Comparison of ENCODE assay signal across 26 mouse cellular contexts in the genomic region with DNA sequence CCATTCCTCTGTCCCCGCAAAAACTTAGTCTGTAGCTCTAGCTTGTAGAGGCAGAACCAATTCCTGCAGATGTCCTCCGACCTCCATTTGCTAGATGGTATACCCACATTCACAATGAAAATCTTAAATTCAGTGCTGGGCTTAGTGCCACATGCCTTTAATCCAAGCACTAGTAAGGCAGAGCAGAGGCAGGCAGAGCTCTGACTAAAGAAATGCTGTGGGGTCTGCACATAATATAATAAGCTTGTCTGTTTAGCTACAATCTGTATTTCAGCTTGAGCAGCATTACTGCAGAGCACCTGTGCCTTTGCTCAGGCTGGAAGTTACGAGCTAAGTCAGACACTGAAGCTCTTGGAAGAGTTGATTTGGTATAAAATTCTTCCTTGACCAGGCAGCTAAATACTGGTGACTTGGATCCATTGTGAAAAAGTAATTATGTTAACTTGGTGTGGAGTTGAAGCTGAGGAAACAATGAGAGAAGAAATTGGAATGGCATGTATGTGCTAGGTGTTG. TPM values are rescaled to one million over a fixed set of nuclear protein-coding genes. Genes with fewer than 3 reads are reported as not detected.
DNase-seq lines count a peak whose midpoint lies in the region; ATAC-seq and TF ChIP-seq lines count a peak whose summit lies in the region.
"Had no signal": no experiment of that assay in that cellular context is flagged by ENCODE, and none has a peak within 500 bp of the region (broad histone marks: within the 10 kb centered on the region; RNA-seq: fewer than 3 reads in every experiment).

No protein-coding gene starts in this region.

- WGBS in forebrain, embryonic 13.5 days, result 76% methylated on average over 3 of the region's 3 CpGs
- 81% methylated on average over 3 of the region's 3 CpGs for WGBS in forebrain, embryonic 15.5 days
- WGBS in lung, embryonic 14.5 days, result 68% methylated on average over 3 of the region's 3 CpGs
- 72% methylated on average over 3 of the region's 3 CpGs for WGBS in forebrain, embryonic 16.5 days
- 96% methylated on average over 3 of the region's 3 CpGs for WGBS in thymus, adult 2 months

- H3K4me2 ChIP-seq in forebrain, embryonic 13.5 days, result no peak overlapping the region
- no peak overlapping the region for H3K4me2 ChIP-seq in forebrain, embryonic 15.5 days (replicated peaks)
- H3K4me2 ChIP-seq in lung, embryonic 14.5 days, result no peak overlapping the region
- H3K4me2 ChIP-seq in forebrain, embryonic 16.5 days (ENCODE audit: low read length), result no peak overlapping the region
- H3K4me2 ChIP-seq: midbrain, embryonic 11.5 days had no signal

- no peak overlapping the region for H3K4me3 ChIP-seq in forebrain, embryonic 13.5 days
- H3K4me3 ChIP-seq in forebrain, embryonic 15.5 days, result no peak overlapping the region
- no peak overlapping the region for H3K4me3 ChIP-seq in lung, embryonic 14.5 days (ENCODE audit: low read depth, low read length)
- no peak overlapping the region for H3K4me3 ChIP-seq in forebrain, embryonic 16.5 days (replicated peaks; ENCODE audit: low read length)
- no peak overlapping the region for H3K4me3 ChIP-seq in thymus, adult 2 months (ENCODE audit: control insufficient read depth, insufficient read depth, low read length)
- no peak overlapping the region for H3K4me3 ChIP-seq in gastrocnemius, adult 2 months

- TF ChIP-seq CTCF in lung, embryonic 14.5 days (IDR thresholded peaks at IDR 0.05; ENCODE audit: low read depth), result no peak
- no peak for TF ChIP-seq CTCF in thymus, adult 2 months (IDR thresholded peaks at IDR 0.05; ENCODE audit: borderline replicate concordance, control insufficient read depth, extremely low read depth, insufficient read depth, low read length, poor library complexity)
- no peak for TF ChIP-seq CTCF in gastrocnemius, adult 2 months (IDR thresholded peaks at IDR 0.05)

- no peaks in the 10 kb centered on the region for H3K9me3 ChIP-seq in forebrain, embryonic 13.5 days (replicated peaks)
- H3K9me3 ChIP-seq in forebrain, embryonic 15.5 days, result no peaks in the 10 kb centered on the region
- H3K9me3 ChIP-seq in lung, embryonic 14.5 days (ENCODE audit: low read depth, low read length), result no peaks in the 10 kb centered on the region
- H3K9me3 ChIP-seq in forebrain, embryonic 16.5 days (ENCODE audit: control insufficient read depth, low read length), result no peaks in the 10 kb centered on the region
- H3K9me3 ChIP-seq: G1E had no signal

- peaks cover 3% of the 10 kb centered on the region; the same call in 1 of the 2 replicates for H3K4me1 ChIP-seq in forebrain, embryonic 13.5 days
- peaks cover 5% of the 10 kb centered on the region for H3K4me1 ChIP-seq in forebrain, embryonic 15.5 days
- no peaks in the 10 kb centered on the region for H3K4me1 ChIP-seq in lung, embryonic 14.5 days (ENCODE audit: insufficient read depth)
- 0 out of 2 replicates have a peak, but pooled peaks cover 2% of the 10 kb centered on the region for H3K4me1 ChIP-seq in forebrain, embryonic 16.5 days (replicated peaks; ENCODE audit: control insufficient read depth, insufficient read depth, low read length)
- no peaks in the 10 kb centered on the region for H3K4me1 ChIP-seq in thymus, adult 2 months (replicated peaks; ENCODE audit: control insufficient read depth, insufficient read depth, low read length)

- H3K9ac ChIP-seq in forebrain, embryonic 13.5 days, result no peak overlapping the region
- H3K9ac ChIP-seq in forebrain, embryonic 15.5 days (replicated peaks), result no peak overlapping the region
- H3K9ac ChIP-seq in lung, embryonic 14.5 days, result no peak overlapping the region
- H3K9ac ChIP-seq in forebrain, embryonic 16.5 days (replicated peaks; ENCODE audit: low read depth, low read length), result no peak overlapping the region
- H3K9ac ChIP-seq: liver, embryonic 14.5 days had no signal

- no peaks in the 10 kb centered on the region for H3K27me3 ChIP-seq in forebrain, embryonic 13.5 days
- H3K27me3 ChIP-seq in forebrain, embryonic 15.5 days, result no peaks in the 10 kb centered on the region
- H3K27me3 ChIP-seq in lung, embryonic 14.5 days (ENCODE audit: insufficient read depth, low read length), result no peaks in the 10 kb centered on the region
- H3K27me3 ChIP-seq in forebrain, embryonic 16.5 days (replicated peaks; ENCODE audit: control insufficient read depth, insufficient read depth, low read length), result no peaks in the 10 kb centered on the region
- H3K27me3 ChIP-seq in thymus, adult 2 months (ENCODE audit: control insufficient read depth, insufficient read depth, low read length), result no peaks in the 10 kb centered on the region

- peaks cover 78% of the 10 kb centered on the region for H3K36me3 ChIP-seq in forebrain, embryonic 13.5 days (ENCODE audit: poor library complexity, severe bottlenecking)
- H3K36me3 ChIP-seq in forebrain, embryonic 15.5 days, result peaks cover 76% of the 10 kb centered on the region
- H3K36me3 ChIP-seq in lung, embryonic 14.5 days (ENCODE audit: insufficient read depth), result peaks cover 69% of the 10 kb centered on the region
- H3K36me3 ChIP-seq in forebrain, embryonic 16.5 days (ENCODE audit: control insufficient read depth, insufficient read depth), result peaks cover 52% of the 10 kb centered on the region
- H3K36me3 ChIP-seq in thymus, adult 2 months (ENCODE audit: control insufficient read depth, insufficient read depth, low read length), result peaks cover 51% of the 10 kb centered on the region

- ATAC-seq in forebrain, embryonic 13.5 days, result 0 out of 2 replicates have a peak, but pooled peaks have one; percentile 23
- ATAC-seq in forebrain, embryonic 15.5 days (replicated peaks), result no peak
- no peak for ATAC-seq in lung, embryonic 14.5 days (ENCODE audit: insufficient read depth)
- 0 out of 2 replicates have a peak, but pooled peaks have one; percentile 13 for ATAC-seq in forebrain, embryonic 16.5 days
- ATAC-seq: hindbrain, embryonic 16.5 days; intestine, postnatal 0 days; lung, postnatal 0 days had no signal

- no peak for TF ChIP-seq POLR2A in thymus, adult 2 months (IDR thresholded peaks at IDR 0.05; ENCODE audit: control insufficient read depth, extremely low read depth, insufficient read depth, low read length, poor library complexity)

- no peak overlapping the region for H3K27ac ChIP-seq in forebrain, embryonic 13.5 days
- no peak overlapping the region for H3K27ac ChIP-seq in forebrain, embryonic 15.5 days (replicated peaks)
- H3K27ac ChIP-seq in lung, embryonic 14.5 days (ENCODE audit: low read depth), result no peak overlapping the region
- H3K27ac ChIP-seq in forebrain, embryonic 16.5 days (ENCODE audit: low read length), result no peak overlapping the region
- H3K27ac ChIP-seq in thymus, adult 2 months (ENCODE audit: control insufficient read depth, insufficient read depth, low read length), result no peak overlapping the region
- no peak overlapping the region for H3K27ac ChIP-seq in gastrocnemius, adult 2 months
- H3K27ac ChIP-seq: kidney, postnatal 0 days; liver, embryonic 14.5 days had no signal

- intact Hi-C loops in gastrocnemius, adult 2 months (cut with DNase I), result no loop called here

- peak; percentile 27 for DNase-seq in lung, embryonic 14.5 days
- no peak for DNase-seq in lung, adult 18-20 months
- no peak for DNase-seq in thymus, adult 2 months
- DNase-seq in gastrocnemius, adult 2 months, result no peak
- DNase-seq: cerebellum, adult 18-20 months; cerebellum, postnatal 25 days; embryo, embryonic 11 days; heart, adult 18-20 months; heart, postnatal 4 days; right cerebral cortex, postnatal 14 days; spleen, adult 18-20 months had no signal

RNA-seq across cellular contexts. Expression of a gene that starts 10.4 kb away (rescaled TPM):
- 721 and 763 TPM in 2 replicates for polyA plus RNA-seq in forebrain, embryonic 13.5 days (2015; fragmentation: Nextera tagmentation; extraction: Ambion mirVana)
- polyA plus RNA-seq in forebrain, embryonic 15.5 days (2015; fragmentation: Nextera tagmentation; extraction: Ambion mirVana), result 664 and 668 TPM in 2 replicates
- polyA plus RNA-seq in lung, embryonic 14.5 days (2014; fragmentation: Nextera tagmentation; extraction: Ambion mirVana), result 573 and 582 TPM in 2 replicates
- 660 and 710 TPM in 2 replicates for polyA plus RNA-seq in forebrain, embryonic 16.5 days (2015; fragmentation: Nextera tagmentation; extraction: Ambion mirVana)
- 147 and 164 TPM in 2 replicates for polyA plus RNA-seq in thymus, adult 2 months (2012; rRNA removed)
- 100 to 1,000 TPM; 109 to 114 TPM for total RNA-seq in gastrocnemius, adult 2 months (2021)

RNA-seq across cellular contexts. Expression of a gene that starts 33.0 kb away (rescaled TPM):
- polyA plus RNA-seq in forebrain, embryonic 13.5 days (2015; fragmentation: Nextera tagmentation; extraction: Ambion mirVana), result 0.25 and 1.1 TPM in 2 replicates
- polyA plus RNA-seq in forebrain, embryonic 15.5 days (2015; fragmentation: Nextera tagmentation; extraction: Ambion mirVana), result 1.2 and 1.9 TPM in 2 replicates
- 0.37 and 0.66 TPM in 2 replicates for polyA plus RNA-seq in lung, embryonic 14.5 days (2014; fragmentation: Nextera tagmentation; extraction: Ambion mirVana)
- 0.75 and 1.2 TPM in 2 replicates for polyA plus RNA-seq in forebrain, embryonic 16.5 days (2015; fragmentation: Nextera tagmentation; extraction: Ambion mirVana)
- polyA plus RNA-seq in thymus, adult 2 months (2012; rRNA removed), result 0.16 TPM in 1 of 2 replicates, not detected in the other
- total RNA-seq in gastrocnemius, adult 2 months (2021), result not detected
- total RNA-seq: adrenal gland, postnatal 4 days; G1E; gastrocnemius, adult 8-10 months; heart, adult 18-20 months; heart, postnatal 4 days; layer of hippocampus, adult 18-20 months; left cerebral cortex, postnatal 10 days; neutrophil, adult 5-6 weeks had no signal
- polyA plus RNA-seq: G1E; liver, embryonic 14.5 days; midbrain, embryonic 11.5 days had no signal

RNA-seq across cellular contexts. Expression of a gene that starts 43.7 kb away (rescaled TPM):
- polyA plus RNA-seq in forebrain, embryonic 13.5 days (2015; fragmentation: Nextera tagmentation; extraction: Ambion mirVana), result 26.1 and 28.0 TPM in 2 replicates
- 29.5 and 30.0 TPM in 2 replicates for polyA plus RNA-seq in forebrain, embryonic 15.5 days (2015; fragmentation: Nextera tagmentation; extraction: Ambion mirVana)
- polyA plus RNA-seq in lung, embryonic 14.5 days (2014; fragmentation: Nextera tagmentation; extraction: Ambion mirVana), result 24.4 and 25.9 TPM in 2 replicates
- polyA plus RNA-seq in forebrain, embryonic 16.5 days (2015; fragmentation: Nextera tagmentation; extraction: Ambion mirVana), result 28.6 and 31.2 TPM in 2 replicates
- 9.5 and 10.7 TPM in 2 replicates for polyA plus RNA-seq in thymus, adult 2 months (2012; rRNA removed)
- total RNA-seq in gastrocnemius, adult 2 months (2021), result 10 to 100 TPM; 24.3 to 27.0 TPM

Comparison
In these comparisons a context has a peak if more than half of its experiments do, and no peak if none do; other contexts are left out.
1. ATAC-seq: peak in forebrain, embryonic 13.5 days (single experiment) and forebrain, embryonic 16.5 days (single experiment); none in forebrain, embryonic 15.5 days (single experiment) and lung, embryonic 14.5 days (single experiment).